Mouse (Mus musculus) heart, embryonic 10.5 days (tissue): ENCODE results near the gene Slc6a3. TPM values are rescaled to one million over a fixed set of nuclear protein-coding genes. Genes with fewer than 3 reads are reported as not detected.

ENCODE experiments used
- DNase-seq: peaks from one replicate; pipeline ENCODE4 v3.0.0-alpha.2; 2017; ENCODE audit warnings: low spot score
- H3K27ac ChIP-seq: fragments of 300-500 bp; sonication (generic); 2 replicates; pipeline ENCODE4 v1.5.1; 2016; ENCODE audit warnings: mild to moderate bottlenecking
- H3K27me3 ChIP-seq: fragments of 300-500 bp; sonication (generic); 2 replicates; pipeline ENCODE4 v1.6.1; 2016; ENCODE audit warnings: mild to moderate bottlenecking; ENCODE audit not compliant: poor library complexity, insufficient read depth, severe bottlenecking
- H3K36me3 ChIP-seq: fragments of 300-500 bp; sonication (generic); 2 replicates; pipeline ENCODE4 v1.6.1; 2016; ENCODE audit warnings: mild to moderate bottlenecking, moderate library complexity
- H3K4me1 ChIP-seq: fragments of 300-500 bp; sonication (generic); 2 replicates; pipeline ENCODE4 v1.6.1; 2016; ENCODE audit warnings: mild to moderate bottlenecking
- H3K4me3 ChIP-seq: fragments of 300-500 bp; sonication (generic); 2 replicates; pipeline ENCODE4 v1.5.1; 2016; ENCODE audit warnings: mild to moderate bottlenecking, moderate library complexity
- H3K9me3 ChIP-seq: fragments of 300-500 bp; sonication (generic); 2 replicates; pipeline ENCODE4 v1.6.1; 2016; ENCODE audit warnings: mild to moderate bottlenecking, moderate library complexity
- WGBS: fragments of 180-500 bp; shearing (Covaris S2); methylation state at CpG from one replicate; pipeline ENCODE4 v1.1.7; 2016; 5-methylcytosine and 5-hydroxymethylcytosine counted together
- polyA plus RNA-seq: library from polyadenylated mRNA; unstranded; fragments of >200 nt; fragmentation: Nextera tagmentation; extraction: Ambion mirVana; gene quantifications from 2 replicates; pipeline ENCODE4 v1.2.1, GENCODE M21; 2016

The Slc6a3 gene
- polyA plus RNA-seq, 1 experiment from 2014 or later = 0.11 TPM

DNA sequence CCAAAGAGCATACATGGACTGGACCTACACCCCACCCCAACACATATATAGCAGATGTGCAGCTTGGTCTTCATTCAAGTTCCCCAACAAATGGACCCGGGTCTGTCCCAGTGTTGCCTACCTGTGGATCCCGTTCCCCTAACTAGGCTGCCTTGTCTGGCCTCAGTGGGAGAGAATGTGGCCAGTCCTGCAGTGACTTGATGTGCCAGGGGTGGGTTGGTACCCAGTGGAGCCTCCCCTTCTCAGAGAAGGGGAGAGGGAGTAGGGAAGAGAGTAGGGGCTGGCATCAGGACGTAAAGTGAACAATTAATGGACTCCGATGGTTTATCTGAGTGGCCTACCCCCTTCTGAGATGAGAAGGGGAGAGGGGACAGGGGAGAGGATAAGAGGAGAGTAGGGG lies 66.5 kb downstream of the Slc6a3 start:
- Histone ChIP-seq H3K4me3 (peak overlapping the region; percentile 83), H3K9me3 (no peaks in the 10 kb centered on the region), H3K4me1 (peaks cover 17% of the 10 kb centered on the region), H3K27me3 (no peaks in the 10 kb centered on the region), H3K36me3 (peaks cover 23% of the 10 kb centered on the region), H3K27ac (peak overlapping the region; percentile 95)
- no peak for DNase-seq
- 45% methylated on average over 4 of the region's 4 CpGs for WGBS

DNA sequence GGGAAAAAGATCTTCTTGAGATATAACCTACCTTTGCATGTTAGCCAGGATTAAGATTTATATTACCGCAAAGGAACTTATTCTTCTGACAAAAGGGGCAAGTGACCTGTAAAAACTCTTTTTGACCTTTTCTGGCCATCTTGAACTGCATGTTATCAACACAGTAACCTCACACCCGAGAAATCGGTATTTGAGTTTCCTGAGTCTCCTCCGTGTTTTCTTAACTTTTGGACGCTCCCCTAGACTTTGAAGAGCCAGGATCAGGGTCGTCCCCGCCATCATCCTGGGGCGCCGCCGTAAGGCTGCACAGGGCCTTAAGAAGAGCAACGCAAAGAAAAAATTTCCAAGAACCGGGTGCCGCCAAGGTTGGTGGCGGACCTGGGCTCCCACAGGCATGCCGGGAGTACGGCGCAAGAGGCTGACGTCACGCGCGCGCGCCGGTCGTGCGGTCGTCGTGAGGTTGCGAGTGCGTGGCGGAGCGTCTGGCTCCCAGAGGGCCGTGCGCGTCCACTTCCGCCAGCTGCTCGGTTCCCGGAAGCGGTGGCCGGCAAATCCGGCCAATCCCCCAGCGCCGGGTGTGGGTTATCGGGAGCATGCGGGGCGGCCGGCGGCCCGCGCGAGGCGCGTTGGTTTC lies 67.1 kb downstream of the Slc6a3 start, which contains the start of gene Clptm1l:
Clptm1l (plus strand) TSS at position 485 of the 634 bp plus-strand sequence.
- peak within 1 kb of the TSS; percentile 83 for H3K4me3 ChIP-seq
- peak within 1 kb of the TSS; percentile 95 for H3K27ac ChIP-seq
- DNase-seq = peak; percentile 98
- no peaks in the 10 kb centered on the region for H3K27me3 ChIP-seq
- no peaks in the 10 kb centered on the region for H3K9me3 ChIP-seq
- WGBS = under 1% methylated on average over 53 of the region's 53 CpGs
- peaks cover 29% of the 10 kb centered on the region for H3K36me3 ChIP-seq
- H3K4me1 ChIP-seq = peaks cover 17% of the 10 kb centered on the region

DNA sequence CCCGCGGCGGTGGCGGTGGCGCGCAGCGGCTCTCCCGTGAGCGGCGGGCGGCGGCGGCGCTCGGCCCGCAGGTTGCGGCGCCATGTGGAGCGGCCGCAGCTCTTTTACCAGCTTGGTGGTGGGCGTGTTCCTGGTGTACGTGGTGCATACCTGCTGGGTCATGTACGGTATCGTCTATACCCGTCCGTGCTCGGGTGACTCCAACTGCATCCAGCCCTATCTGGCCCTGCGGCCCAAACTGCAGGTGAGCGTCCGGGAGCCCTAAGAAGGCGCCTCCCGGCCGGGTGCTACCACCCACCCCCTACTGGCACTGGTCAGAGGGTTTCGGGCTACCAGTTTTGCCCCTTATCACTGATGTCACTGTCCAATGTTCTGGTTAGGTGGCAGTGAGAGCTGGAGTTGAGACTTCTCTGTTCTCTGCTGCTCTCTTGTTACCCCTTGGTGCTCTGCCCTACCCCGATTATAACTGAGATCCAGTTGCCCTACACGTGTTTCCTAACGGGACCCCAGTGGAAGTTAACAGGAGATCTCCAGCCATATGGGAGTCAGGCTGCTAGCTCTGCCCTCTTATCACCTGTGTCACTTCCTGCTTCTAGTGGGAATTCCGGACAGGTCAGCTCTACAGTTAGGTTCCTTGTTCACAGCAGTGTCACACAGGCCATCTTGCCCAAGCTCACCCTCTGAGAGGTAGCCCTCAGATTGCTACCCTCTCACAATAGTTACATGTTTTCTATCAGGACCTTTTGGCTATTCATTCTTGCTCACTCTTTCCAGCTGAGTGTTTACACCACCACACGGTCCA lies 67.8 kb downstream of the Slc6a3 start:
- no peak for DNase-seq
- H3K4me3 ChIP-seq = peak overlapping the region; percentile 83
- no peaks in the 10 kb centered on the region for H3K27me3 ChIP-seq
- peaks cover 36% of the 10 kb centered on the region for H3K36me3 ChIP-seq
- WGBS = 2% methylated on average over 36 of the region's 39 CpGs
- H3K27ac ChIP-seq = peak overlapping the region; percentile 95
- H3K9me3 ChIP-seq = no peaks in the 10 kb centered on the region
- H3K4me1 ChIP-seq = peaks cover 17% of the 10 kb centered on the region

DNA sequence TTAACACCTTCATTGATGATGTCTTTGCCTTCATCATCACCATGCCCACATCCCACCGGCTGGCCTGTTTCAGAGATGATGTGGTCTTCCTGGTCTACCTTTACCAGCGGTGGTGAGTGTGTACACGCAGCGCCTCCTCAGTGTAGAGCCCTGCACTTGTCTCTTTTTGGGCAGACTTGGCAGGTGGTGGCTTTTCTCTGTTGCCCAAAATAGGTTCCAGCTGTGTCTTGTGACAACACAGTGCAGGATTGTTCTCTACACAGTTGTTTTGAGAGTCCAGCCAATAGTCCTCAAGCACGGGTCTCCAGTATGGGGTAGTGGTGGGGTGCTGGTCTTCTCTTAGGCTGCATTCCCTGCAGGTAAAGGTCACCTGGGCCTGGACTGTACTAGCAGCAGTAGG lies 81.9 kb downstream of the Slc6a3 start:
- DNase-seq = no peak
- peaks cover 86% of the 10 kb centered on the region for H3K36me3 ChIP-seq
- no peak overlapping the region for H3K27ac ChIP-seq

DNA sequence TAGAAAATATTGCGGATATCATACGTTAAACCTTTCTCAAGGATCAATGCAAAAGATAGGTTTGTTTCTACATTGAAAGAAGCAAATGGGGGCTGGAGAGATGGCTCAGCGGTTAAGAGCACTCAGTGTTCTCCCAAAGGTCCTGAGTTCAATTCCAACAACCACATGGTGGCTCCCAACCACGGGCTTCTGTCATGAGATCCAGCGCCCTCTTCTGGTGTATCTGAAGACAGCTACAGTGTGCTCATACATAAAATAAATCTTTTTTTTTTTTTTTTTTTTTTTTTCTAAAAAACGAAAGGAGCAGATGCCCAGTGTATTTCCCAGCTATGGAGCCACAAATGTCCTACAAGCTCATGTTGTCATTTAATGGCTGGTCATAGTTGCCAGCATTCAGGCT lies 84.1 kb downstream of the Slc6a3 start:
- H3K4me1 ChIP-seq = no peaks in the 10 kb centered on the region
- H3K27me3 ChIP-seq = no peaks in the 10 kb centered on the region
- H3K9me3 ChIP-seq = no peaks in the 10 kb centered on the region
- H3K36me3 ChIP-seq = peaks cover 64% of the 10 kb centered on the region
- DNase-seq = no peak
- 69% methylated on average over 6 of the region's 6 CpGs for WGBS
- no peak overlapping the region for H3K4me3 ChIP-seq
- no peak overlapping the region for H3K27ac ChIP-seq

More for the DNA sequence above, 81.9 kb downstream of the Slc6a3 start:
- Histone ChIP-seq H3K4me1 (no peaks in the 10 kb centered on the region), H3K4me3 (no peak overlapping the region), H3K27me3 (no peaks in the 10 kb centered on the region), H3K9me3 (no peaks in the 10 kb centered on the region)
- 92% methylated on average over 5 of the region's 5 CpGs for WGBS

DNA sequence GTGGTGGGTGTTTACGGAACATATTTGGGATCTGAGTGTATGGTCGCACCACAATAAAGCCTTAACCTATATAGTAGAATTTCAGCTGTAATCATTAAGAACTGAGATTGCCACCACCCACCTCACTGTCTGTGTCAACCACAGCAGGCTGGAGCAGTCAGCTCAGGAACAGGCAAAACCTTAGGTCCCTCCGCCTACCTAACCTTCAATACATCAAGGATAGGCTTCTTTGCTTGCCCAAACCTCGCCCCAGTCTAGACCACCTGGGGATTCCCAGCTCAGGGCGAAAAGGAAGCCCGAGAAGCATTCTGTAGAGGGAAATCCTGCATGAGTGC lies 89.8 kb downstream of the Slc6a3 start:
- Histone ChIP-seq H3K4me1 (peaks cover 21% of the 10 kb centered on the region), H3K27me3 (peaks cover 7% of the 10 kb centered on the region; the same call in 1 of the 2 replicates), H3K27ac (peak overlapping the region; percentile 88), H3K4me3 (peak overlapping the region; percentile 73), H3K9me3 (no peaks in the 10 kb centered on the region), H3K36me3 (peaks cover 8% of the 10 kb centered on the region; the same call in 1 of the 2 replicates)
- WGBS = 42% methylated on average over 6 of the region's 6 CpGs
- no peak for DNase-seq

DNA sequence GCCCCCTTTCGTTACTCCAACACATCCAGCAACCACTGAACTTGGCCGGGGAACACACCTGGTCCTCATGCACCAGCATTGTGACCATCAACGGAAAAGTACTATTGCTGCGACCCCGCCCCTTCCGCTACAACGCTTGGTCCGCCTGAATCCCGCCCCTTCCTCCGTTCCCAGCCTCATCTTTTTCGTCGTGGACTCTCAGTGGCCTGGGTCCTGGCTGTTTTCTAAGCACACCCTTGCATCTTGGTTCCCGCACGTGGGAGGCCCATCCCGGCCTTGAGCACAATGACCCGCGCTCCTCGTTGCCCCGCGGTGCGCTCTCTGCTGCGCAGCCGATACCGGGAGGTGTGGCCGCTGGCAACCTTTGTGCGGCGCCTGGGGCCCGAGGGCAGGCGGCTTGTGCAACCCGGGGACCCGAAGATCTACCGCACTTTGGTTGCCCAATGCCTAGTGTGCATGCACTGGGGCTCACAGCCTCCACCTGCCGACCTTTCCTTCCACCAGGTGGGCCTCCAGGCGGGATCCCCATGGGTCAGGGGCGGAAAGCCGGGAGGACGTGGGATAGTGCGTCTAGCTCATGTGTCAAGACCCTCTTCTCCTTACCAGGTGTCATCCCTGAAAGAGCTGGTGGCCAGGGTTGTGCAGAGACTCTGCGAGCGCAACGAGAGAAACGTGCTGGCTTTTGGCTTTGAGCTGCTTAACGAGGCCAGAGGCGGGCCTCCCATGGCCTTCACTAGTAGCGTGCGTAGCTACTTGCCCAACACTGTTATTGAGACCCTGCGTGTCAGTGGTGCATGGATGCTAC lies 90.4 kb downstream of the Slc6a3 start, which contains the start of gene Tert:
Tert (plus strand) TSS at position 167 of the 805 bp plus-strand sequence.
- Histone ChIP-seq H3K4me1 (peaks cover 21% of the 10 kb centered on the region), H3K4me3 (peak within 1 kb of the TSS; percentile 73), H3K9me3 (no peaks in the 10 kb centered on the region), H3K36me3 (peaks cover 4% of the 10 kb centered on the region; the same call in 1 of the 2 replicates), H3K27me3 (peaks cover 7% of the 10 kb centered on the region; the same call in 1 of the 2 replicates), H3K27ac (peak within 1 kb of the TSS; percentile 88)
- DNase-seq = no peak
- 11% methylated on average over 47 of the region's 47 CpGs for WGBS

Other genes starting within 250 kb of the Slc6a3 start
- gene Mrpl36, start 208.2 kb upstream of the Slc6a3 start, polyA plus RNA-seq = 145 and 181 TPM in 2 replicates
- 499 and 600 TPM in 2 replicates for gene Ndufs6, start 208.2 kb upstream of the Slc6a3 start, polyA plus RNA-seq
- 31.9 and 39.6 TPM in 2 replicates for gene Lpcat1, start 69.5 kb upstream of the Slc6a3 start, polyA plus RNA-seq
- gene Clptm1l, start 67.3 kb downstream of the Slc6a3 start, polyA plus RNA-seq = 117 and 129 TPM in 2 replicates
- 4.1 and 5.2 TPM in 2 replicates for gene Tert, start 90.2 kb downstream of the Slc6a3 start, polyA plus RNA-seq
- gene Slc6a18, start 141.3 kb downstream of the Slc6a3 start, polyA plus RNA-seq = not detected in 2 replicates
- gene Slc6a19, start 168.1 kb downstream of the Slc6a3 start, polyA plus RNA-seq = 0.06 TPM in 1 of 2 replicates, not detected in the other
- 36.3 and 46.7 TPM in 2 replicates for gene Slc12a7, start 196.3 kb downstream of the Slc6a3 start, polyA plus RNA-seq